Mouse (Mus musculus): Measurements from ENCODE around the gene Hist1h2ah. TPM values are rescaled to one million over a fixed set of nuclear protein-coding genes. Genes with fewer than 3 reads are reported as not detected.
A peak's percentile ranks its signal among the peaks of the same experiment; 100 is the strongest.
"Not testable (repeated sequence)": the region's sequence is repeated elsewhere in the genome, so short reads cannot be mapped to it uniquely, and the experiment has no call there.

The Hist1h2ah gene
- total and polyA plus RNA-seq, 2 experiments from 2014 or later, result 2.2 to 67.7 TPM

- peak; percentile 76 for TF ChIP-seq CTCF (IDR thresholded peaks at IDR 0.05; ENCODE audit: low read depth)
- H3K4me2 ChIP-seq (ENCODE audit: low read depth, low read length), result peak overlapping the region; percentile 62
- WGBS, result 2% methylated on average over 9 of the region's 14 CpGs
- peaks cover 10% of the 10 kb centered on the region; the same call in 1 of the 2 replicates for H3K4me1 ChIP-seq (ENCODE audit: insufficient read depth, low read length)
- peak overlapping the region; percentile 73; the same call in 1 of the 2 replicates for H3K27ac ChIP-seq
- H3K4me3 ChIP-seq (ENCODE audit: low read length), result peak overlapping the region; percentile 33
- no peaks in the 10 kb centered on the region for H3K36me3 ChIP-seq (ENCODE audit: insufficient read depth, low read length)
- DNase-seq (ENCODE audit: low spot score) (peak; percentile 88), ATAC-seq (peak; percentile 15)
- H3K27me3 ChIP-seq (ENCODE audit: insufficient read depth, low read length), result no peaks in the 10 kb centered on the region
- H3K9ac ChIP-seq (replicated peaks; ENCODE audit: low read length), result peak overlapping the region; percentile 35; the same call in 1 of the 2 replicates
- H3K9me3 ChIP-seq (ENCODE audit: low read length), result no peaks in the 10 kb centered on the region
Observed at GRCm38 (mm10) chr13:22043503-22044431, 8.4 kb upstream of the Hist1h2ah start.

GRCm38 (mm10) chr13:22042568-22043502, 7.5 kb upstream of the Hist1h2ah start, which contains the start of the genes Hist1h2ag and Hist1h2bj:
TSS of gene Hist1h2ag (minus strand) at chr13:22042944.
TSS of gene Hist1h2bj (plus strand) at chr13:22043214.
- H3K27me3 ChIP-seq (ENCODE audit: insufficient read depth, low read length); H3K4me1 ChIP-seq (ENCODE audit: insufficient read depth, low read length); H3K9me3 ChIP-seq (ENCODE audit: low read length); H3K36me3 ChIP-seq (ENCODE audit: insufficient read depth, low read length): not testable (repeated sequence)
- H3K4me2 ChIP-seq (ENCODE audit: low read depth, low read length), result peak within 1 kb of the TSS; percentile 62
- peak within 1 kb of the TSS; percentile 35; the same call in 1 of the 2 replicates for H3K9ac ChIP-seq (replicated peaks; ENCODE audit: low read length)
- under 1% methylated on average over 30 of the region's 80 CpGs for WGBS
- DNase-seq (ENCODE audit: low spot score), result peak; percentile 98
- H3K27ac ChIP-seq, result peak within 1 kb of the TSS; percentile 80
- H3K4me3 ChIP-seq (ENCODE audit: low read length), result peak within 1 kb of the TSS; percentile 33
- ATAC-seq, result peak; percentile 93

GRCm38 (mm10) chr13:22041651-22042567, 6.5 kb upstream of the Hist1h2ah start:
- no peaks in the 10 kb centered on the region for H3K9me3 ChIP-seq (ENCODE audit: low read length)
- no peak for TF ChIP-seq CTCF (IDR thresholded peaks at IDR 0.05; ENCODE audit: low read depth)
- DNase-seq (ENCODE audit: low spot score), result no peak

GRCm38 (mm10) chr13:22041142-22041536, 5.8 kb upstream of the Hist1h2ah start, which contains the start of gene Hist1h4i:
TSS of gene Hist1h4i (minus strand) at chr13:22041362.
- not testable (repeated sequence) for H3K9me3 ChIP-seq (ENCODE audit: low read length); H3K27me3 ChIP-seq (ENCODE audit: insufficient read depth, low read length); H3K36me3 ChIP-seq (ENCODE audit: insufficient read depth, low read length)
- Histone ChIP-seq H3K27ac (peak within 1 kb of the TSS; percentile 80), H3K9ac (replicated peaks; ENCODE audit: low read length) (peak within 1 kb of the TSS; percentile 24; the same call in 1 of the 2 replicates), H3K4me1 (ENCODE audit: insufficient read depth, low read length) (peaks cover 15% of the 10 kb centered on the region; the same call in 1 of the 2 replicates), H3K4me2 (ENCODE audit: low read depth, low read length) (peak within 1 kb of the TSS; percentile 62), H3K4me3 (ENCODE audit: low read length) (peak within 1 kb of the TSS; percentile 35)
- DNase-seq (ENCODE audit: low spot score) (peak; percentile 96), ATAC-seq (peak; percentile 73)
- WGBS, result under 1% methylated on average over 21 of the region's 27 CpGs

More at GRCm38 (mm10) chr13:22041651-22042567, 6.5 kb upstream of the Hist1h2ah start:
- Histone ChIP-seq H3K27ac (peak overlapping the region; percentile 80), H3K4me1 (ENCODE audit: insufficient read depth, low read length) (peaks cover 10% of the 10 kb centered on the region; the same call in 1 of the 2 replicates), H3K36me3 (ENCODE audit: insufficient read depth, low read length) (no peaks in the 10 kb centered on the region), H3K4me2 (ENCODE audit: low read depth, low read length) (peak overlapping the region; percentile 62), H3K9ac (replicated peaks; ENCODE audit: low read length) (no peak overlapping the region; the same call in 1 of the 2 replicates), H3K27me3 (ENCODE audit: insufficient read depth, low read length) (no peaks in the 10 kb centered on the region), H3K4me3 (ENCODE audit: low read length) (peak overlapping the region; percentile 32)
- 2% methylated on average over 13 of the region's 13 CpGs for WGBS
- ATAC-seq, result no peak

- WGBS, result under 1% methylated on average over 19 of the region's 24 CpGs
- peak overlapping the region; percentile 78 for H3K27ac ChIP-seq
Observed at GRCm38 (mm10) chr13:22040464-22041141, 5.2 kb upstream of the Hist1h2ah start.

More at GRCm38 (mm10) chr13:22040464-22041141, 5.2 kb upstream of the Hist1h2ah start:
- Histone ChIP-seq H3K4me1 (ENCODE audit: insufficient read depth, low read length) (peaks cover 15% of the 10 kb centered on the region; the same call in 1 of the 2 replicates), H3K4me2 (ENCODE audit: low read depth, low read length) (peak overlapping the region; percentile 62), H3K9ac (replicated peaks; ENCODE audit: low read length) (0 out of 2 replicates have a peak overlapping the region, but pooled peaks have one; percentile 24), H3K27me3 (ENCODE audit: insufficient read depth, low read length) (no peaks in the 10 kb centered on the region), H3K36me3 (ENCODE audit: insufficient read depth, low read length) (no peaks in the 10 kb centered on the region), H3K9me3 (ENCODE audit: low read length) (no peaks in the 10 kb centered on the region), H3K4me3 (ENCODE audit: low read length) (peak overlapping the region; percentile 35)
- no peak for TF ChIP-seq CTCF (IDR thresholded peaks at IDR 0.05; ENCODE audit: low read depth)
- ATAC-seq, result peak; percentile 36
- peak; percentile 35 for DNase-seq (ENCODE audit: low spot score)

Data from hindbrain, postnatal 0 days (tissue).